Mouse (Mus musculus): Measurements from ENCODE around the gene E130308A19Rik.

The E130308A19Rik gene

GRCm38 (mm10) chr4:59639163-59639562 is 13.2 kb downstream of the E130308A19Rik start:
- no peak for DNase-seq (ENCODE audit: low spot score)

GRCm38 (mm10) chr4:59640720-59641119 is 14.7 kb downstream of the E130308A19Rik start:
- DNase-seq (ENCODE audit: low spot score) = no peak

- DNase-seq (ENCODE audit: low spot score) = no peak
Measured at GRCm38 (mm10) chr4:59642039-59642438, 16.0 kb downstream of the E130308A19Rik start.

- DNase-seq (ENCODE audit: low spot score) = no peak
Measured at GRCm38 (mm10) chr4:59642657-59643056, 16.6 kb downstream of the E130308A19Rik start.

- DNase-seq (ENCODE audit: low spot score) = no peak
Measured at GRCm38 (mm10) chr4:59644431-59644830, 18.4 kb downstream of the E130308A19Rik start.

GRCm38 (mm10) chr4:59644992-59645391 is 19.0 kb downstream of the E130308A19Rik start:
- no peak for DNase-seq (ENCODE audit: low spot score)

- no peak for DNase-seq (ENCODE audit: low spot score)
Measured at GRCm38 (mm10) chr4:59645610-59646009, 19.6 kb downstream of the E130308A19Rik start.

GRCm38 (mm10) chr4:59646020-59646696 is 20.1 kb downstream of the E130308A19Rik start:
- DNase-seq (ENCODE audit: low spot score) = no peak

- no peak for DNase-seq (ENCODE audit: low spot score)
Measured at GRCm38 (mm10) chr4:59649119-59649518, 23.1 kb downstream of the E130308A19Rik start.

- no peak for DNase-seq (ENCODE audit: low spot score)
Measured at GRCm38 (mm10) chr4:59652166-59652681, 26.2 kb downstream of the E130308A19Rik start.

- DNase-seq (ENCODE audit: low spot score) = no peak
Measured at GRCm38 (mm10) chr4:59656061-59656642, 30.1 kb downstream of the E130308A19Rik start.

GRCm38 (mm10) chr4:59662163-59662562 is 36.2 kb downstream of the E130308A19Rik start:
- DNase-seq (ENCODE audit: low spot score) = no peak

- DNase-seq (ENCODE audit: low spot score) = no peak
Measured at GRCm38 (mm10) chr4:59663451-59663850, 37.4 kb downstream of the E130308A19Rik start.

- no peak for DNase-seq (ENCODE audit: low spot score)
Measured at GRCm38 (mm10) chr4:59666550-59667317, 40.7 kb downstream of the E130308A19Rik start.

- no peak for DNase-seq (ENCODE audit: low spot score)
Measured at GRCm38 (mm10) chr4:59668050-59668449, 42.0 kb downstream of the E130308A19Rik start.

GRCm38 (mm10) chr4:59669131-59669530 is 43.1 kb downstream of the E130308A19Rik start:
- DNase-seq (ENCODE audit: low spot score) = no peak

GRCm38 (mm10) chr4:59670015-59670414 is 44.0 kb downstream of the E130308A19Rik start:
- DNase-seq (ENCODE audit: low spot score) = no peak

- no peak for DNase-seq (ENCODE audit: low spot score)
Measured at GRCm38 (mm10) chr4:59673423-59674117, 47.6 kb downstream of the E130308A19Rik start.

- no peak for DNase-seq (ENCODE audit: low spot score)
Measured at GRCm38 (mm10) chr4:59674929-59675679, 49.1 kb downstream of the E130308A19Rik start.

GRCm38 (mm10) chr4:59675699-59676098 is 49.7 kb downstream of the E130308A19Rik start:
- no peak for DNase-seq (ENCODE audit: low spot score)

- no peak for DNase-seq (ENCODE audit: low spot score)
Measured at GRCm38 (mm10) chr4:59681383-59681782, 55.4 kb downstream of the E130308A19Rik start.
